Mouse (Mus musculus) kidney, adult 2 months (tissue): ENCODE results near the gene Sh3rf3.

Experiments used
- CTCF ChIP-seq: fragments of 200-500 bp; conservative IDR thresholded peaks from 2 replicates; pipeline ENCODE4 v1.5.1; 2011; ENCODE audit warnings: low read depth, mild to moderate bottlenecking, control low read depth, low read length, moderate library complexity, mixed read lengths; ENCODE audit not compliant: insufficient read depth, insufficient read length
- POLR2A ChIP-seq: fragments of 200-500 bp; IDR thresholded peaks from one replicate; pipeline ENCODE4 v1.6.1; 2011; ENCODE audit warnings: low read depth, low read length, control low read depth

- TF ChIP-seq CTCF (no peak), POLR2A (no peak)
Measured at GRCm38 (mm10) chr10:58878636-58879035, 65.5 kb downstream of the Sh3rf3 start.
